Mouse (Mus musculus) lung, postnatal 0 days (tissue): ENCODE data around the gene Cfd.

ENCODE experiments used
- CTCF ChIP-seq: IDR thresholded peaks from 2 replicates; pipeline ENCODE4 v1.5.1; 2016; ENCODE audit warnings: antibody characterized with exemption, mild to moderate bottlenecking
- EP300 ChIP-seq: IDR thresholded peaks from 2 replicates; pipeline ENCODE4 v1.6.1; 2016; ENCODE audit warnings: antibody characterized with exemption, mild to moderate bottlenecking, control low read depth

DNA sequence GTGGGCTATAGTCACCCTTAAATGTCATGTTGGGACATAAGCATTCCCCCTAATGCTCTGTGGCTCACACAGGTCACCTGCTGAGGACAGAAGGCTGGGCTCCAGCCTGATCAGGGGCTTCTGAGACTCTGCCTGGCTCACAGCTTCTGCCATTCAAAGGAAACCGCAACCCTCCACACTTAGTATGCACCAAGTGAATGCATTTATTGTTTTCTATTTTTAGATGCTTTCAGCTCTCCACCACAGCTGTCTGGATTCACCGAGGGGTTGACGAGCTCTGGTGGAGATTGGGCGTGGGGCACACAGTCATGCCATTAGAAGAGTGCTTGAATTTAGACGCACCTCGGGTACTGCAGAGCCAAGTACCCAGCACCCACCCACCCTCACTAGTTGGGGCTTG is 17.3 kb upstream of the Cfd start:
- TF ChIP-seq CTCF (no peak), EP300 (no peak)
